In genomic region chr11:83538705-83539314, GRCm38 (mm10) we compare ENCODE assay signal across 38 mouse cellular contexts. TPM values are rescaled to one million over a fixed set of nuclear protein-coding genes. Genes with fewer than 3 reads are reported as not detected.
A peak's percentile ranks its signal among the peaks of the same experiment; 100 is the strongest.
DNase-seq lines count a peak whose midpoint lies in the region; ATAC-seq and TF ChIP-seq lines count a peak whose summit lies in the region.
"Had no signal": no experiment of that assay in that cellular context is flagged by ENCODE, and none has a peak within 500 bp of the region (broad histone marks: within the 10 kb centered on the region; RNA-seq: fewer than 3 reads in every experiment).

No protein-coding gene starts in this region.

- peak overlapping the region; percentile 30; the same call in 1 of the 2 replicates for H3K27ac ChIP-seq in kidney, adult 2 months (ENCODE audit: insufficient read depth, low read depth, low read length)
- peak overlapping the region; percentile 81 for H3K27ac ChIP-seq in kidney, embryonic 16.5 days (ENCODE audit: low read length)
- no peak overlapping the region for H3K27ac ChIP-seq in hindbrain, embryonic 16.5 days (ENCODE audit: low read depth, low read length)
- H3K27ac ChIP-seq: forebrain, embryonic 12.5 days; heart, embryonic 13.5 days; hindbrain, embryonic 10.5 days; hindbrain, embryonic 15.5 days; left cerebral cortex, adult 2 months; limb, embryonic 13.5 days; liver, embryonic 12.5 days; midbrain, embryonic 13.5 days had no signal

- no peaks in the 10 kb centered on the region for H3K27me3 ChIP-seq in C2C12 (ENCODE audit: control insufficient read depth, insufficient read depth, insufficient read length)
- no peaks in the 10 kb centered on the region for H3K27me3 ChIP-seq in kidney, adult 2 months (replicated peaks; ENCODE audit: control insufficient read depth, insufficient read depth, low read length)
- H3K27me3 ChIP-seq in kidney, embryonic 16.5 days (ENCODE audit: insufficient read depth, low read length), result no peaks in the 10 kb centered on the region
- no peaks in the 10 kb centered on the region for H3K27me3 ChIP-seq in hindbrain, embryonic 16.5 days (replicated peaks; ENCODE audit: control insufficient read depth, insufficient read depth, low read length)
- H3K27me3 ChIP-seq: forebrain, embryonic 12.5 days; heart, embryonic 13.5 days; hindbrain, embryonic 15.5 days; limb, embryonic 13.5 days; liver, embryonic 12.5 days; midbrain, embryonic 13.5 days had no signal

- no peak overlapping the region for H3ac ChIP-seq in C2C12 (ENCODE audit: control insufficient read depth, insufficient read length, low read depth)

- H3K4me2 ChIP-seq in kidney, embryonic 16.5 days (replicated peaks; ENCODE audit: low read depth, low read length), result no peak overlapping the region
- no peak overlapping the region for H3K4me2 ChIP-seq in hindbrain, embryonic 16.5 days (ENCODE audit: low read length)
- H3K4me2 ChIP-seq: forebrain, embryonic 12.5 days; heart, embryonic 13.5 days; hindbrain, embryonic 15.5 days; limb, embryonic 13.5 days; liver, embryonic 12.5 days; midbrain, embryonic 13.5 days had no signal

- H3K79me2 ChIP-seq in C2C12 (ENCODE audit: control insufficient read depth, insufficient read depth), result no peaks in the 10 kb centered on the region

- ATAC-seq in kidney, embryonic 16.5 days (ENCODE audit: low FRiP score, low TSS enrichment), result peak; percentile 82
- ATAC-seq in hindbrain, embryonic 16.5 days, result no peak
- ATAC-seq: liver, embryonic 12.5 days; liver, postnatal 0 days; lung, postnatal 0 days; midbrain, embryonic 13.5 days had no signal

- TF ChIP-seq POLR2A in kidney, adult 2 months (IDR thresholded peaks at IDR 0.05; ENCODE audit: low read depth, low read length), result no peak

- H3K4me3 ChIP-seq in C2C12 (ENCODE audit: insufficient read depth, poor library complexity, severe bottlenecking), result no peak overlapping the region
- H3K4me3 ChIP-seq in kidney, adult 2 months (ENCODE audit: insufficient read depth, low read depth, low read length), result no peak overlapping the region
- no peak overlapping the region for H3K4me3 ChIP-seq in kidney, embryonic 16.5 days (ENCODE audit: low read length)
- no peak overlapping the region for H3K4me3 ChIP-seq in hindbrain, embryonic 16.5 days (ENCODE audit: low read length)
- H3K4me3 ChIP-seq: forebrain, embryonic 12.5 days; heart, embryonic 13.5 days; hindbrain, embryonic 10.5 days; hindbrain, embryonic 15.5 days; left cerebral cortex, adult 2 months; limb, embryonic 13.5 days; liver, embryonic 12.5 days; megakaryocyte, embryonic 14.5 days; midbrain, embryonic 13.5 days had no signal

- no peaks in the 10 kb centered on the region for H3K36me3 ChIP-seq in C2C12 (ENCODE audit: control insufficient read depth, insufficient read depth)
- no peaks in the 10 kb centered on the region for H3K36me3 ChIP-seq in kidney, adult 2 months (ENCODE audit: control insufficient read depth, insufficient read depth, low read length)
- no peaks in the 10 kb centered on the region for H3K36me3 ChIP-seq in kidney, embryonic 16.5 days (ENCODE audit: insufficient read depth, low read length)
- H3K36me3 ChIP-seq in hindbrain, embryonic 16.5 days (ENCODE audit: control insufficient read depth, insufficient read depth, low read length), result no peaks in the 10 kb centered on the region
- H3K36me3 ChIP-seq: forebrain, embryonic 12.5 days; G1E; heart, embryonic 13.5 days; hindbrain, embryonic 10.5 days; hindbrain, embryonic 15.5 days; limb, embryonic 13.5 days; liver, embryonic 12.5 days; midbrain, embryonic 13.5 days had no signal

- TF ChIP-seq CTCF in C2C12 (IDR thresholded peaks at IDR 0.05; ENCODE audit: control insufficient read depth, insufficient read depth, insufficient read length), result no peak
- TF ChIP-seq CTCF in kidney, adult 2 months (conservative IDR thresholded peaks at IDR 0.05; ENCODE audit: insufficient read depth, insufficient read length, low read depth, low read length), result no peak

- no peaks in the 10 kb centered on the region for H3K79me3 ChIP-seq in C2C12 (ENCODE audit: low read depth)

- DNase-seq in kidney, adult 2 months, result peak; percentile 63
- DNase-seq in kidney, postnatal 36 days, result peak; percentile 28 to 59
- no peak for DNase-seq in thymus, postnatal 14 days
- no peak for DNase-seq in lung, adult 18-20 months
- no peak for DNase-seq in cerebellum, adult 9-10 months
- DNase-seq: adrenal gland, adult 2 months; adrenal gland, postnatal 36 days; cerebellum, adult 18-20 months; cerebellum, postnatal 14 days; gastrocnemius, postnatal 10 days; heart, postnatal 14 days; liver, postnatal 0 days; lung, postnatal 4 days; retina, postnatal 1 day; right cerebral cortex, postnatal 25 days; spleen, adult 18-20 months; thymus, postnatal 25 days had no signal

- 33% methylated on average over 3 of the region's 3 CpGs for WGBS in kidney, adult 2 months
- 45% methylated on average over 3 of the region's 3 CpGs for WGBS in kidney, embryonic 16.5 days
- WGBS in hindbrain, embryonic 16.5 days, result 88% methylated on average over 3 of the region's 3 CpGs

- H3K9me3 ChIP-seq in kidney, embryonic 16.5 days (ENCODE audit: low read length), result no peaks in the 10 kb centered on the region
- no peaks in the 10 kb centered on the region for H3K9me3 ChIP-seq in hindbrain, embryonic 16.5 days (ENCODE audit: control insufficient read depth, low read length)
- H3K9me3 ChIP-seq: forebrain, embryonic 12.5 days; G1E; heart, embryonic 13.5 days; hindbrain, embryonic 10.5 days; hindbrain, embryonic 15.5 days; limb, embryonic 13.5 days; liver, embryonic 12.5 days; midbrain, embryonic 13.5 days had no signal

- peaks cover 3% of the 10 kb centered on the region; the same call in 1 of the 2 replicates for H3K4me1 ChIP-seq in kidney, adult 2 months (ENCODE audit: control insufficient read depth, insufficient read depth, low read length)
- peaks cover 17% of the 10 kb centered on the region for H3K4me1 ChIP-seq in kidney, embryonic 16.5 days (ENCODE audit: insufficient read depth, low read length)
- H3K4me1 ChIP-seq in hindbrain, embryonic 16.5 days (ENCODE audit: control insufficient read depth, insufficient read depth, low read depth, low read length), result no peaks in the 10 kb centered on the region
- H3K4me1 ChIP-seq: forebrain, embryonic 12.5 days; midbrain, embryonic 13.5 days had no signal

- H3K9ac ChIP-seq in kidney, embryonic 16.5 days (replicated peaks; ENCODE audit: low read length), result no peak overlapping the region
- no peak overlapping the region for H3K9ac ChIP-seq in hindbrain, embryonic 16.5 days (ENCODE audit: low read depth, low read length)
- H3K9ac ChIP-seq: forebrain, embryonic 12.5 days; heart, embryonic 13.5 days; hindbrain, embryonic 15.5 days; limb, embryonic 13.5 days; liver, embryonic 12.5 days; liver, postnatal 0 days; midbrain, embryonic 13.5 days had no signal

TF ChIP-seq in C2C12, 6 proteins besides CTCF, POLR2A, EP300 and RAD21:
- no peak for TF ChIP-seq CEBPB (IDR thresholded peaks at IDR 0.05; ENCODE audit: low read depth)
- peak; percentile 36 for TF ChIP-seq MYOD1 (IDR thresholded peaks at IDR 0.05; ENCODE audit: control insufficient read depth, insufficient read length, low read depth)
- no peak for TF ChIP-seq FOSL1 (IDR thresholded peaks at IDR 0.05; ENCODE audit: insufficient read depth, low read length, poor library complexity, severe bottlenecking)
- no peak for TF ChIP-seq MYOG (IDR thresholded peaks at IDR 0.05; ENCODE audit: control insufficient read depth, extremely low read depth, insufficient read length)
- no peak for TF ChIP-seq USF1 (IDR thresholded peaks at IDR 0.05; ENCODE audit: low read depth)
- TF ChIP-seq MAX (IDR thresholded peaks at IDR 0.05), result no peak

RNA-seq across cellular contexts. Expression of gene Ccl5, which starts 8.5 kb away (rescaled TPM):
- 0.13 TPM for polyA plus RNA-seq in C2C12 (2012; fragmentation: generic; extraction: Trizol)
- 11.5 and 70.3 TPM in 2 replicates for polyA plus RNA-seq in kidney, adult 2 months (2012; rRNA removed)
- 0.37 and 0.52 TPM in 2 replicates for polyA plus RNA-seq in kidney, embryonic 16.5 days (2015; fragmentation: Nextera tagmentation; extraction: Ambion mirVana)
- 0.33 TPM in 1 of 2 replicates, not detected in the other for polyA plus RNA-seq in hindbrain, embryonic 16.5 days (2015; fragmentation: Nextera tagmentation; extraction: Ambion mirVana)
- polyA plus RNA-seq: forebrain, embryonic 12.5 days; G1E; hindbrain, embryonic 10.5 days; hindbrain, embryonic 15.5 days; midbrain, embryonic 13.5 days; neural tube, embryonic 14.5 days had no signal

RNA-seq across cellular contexts. Expression of gene Heatr9, which starts 16.8 kb away (rescaled TPM):
- polyA plus RNA-seq in C2C12 (2012; fragmentation: generic; extraction: Trizol), result not detected
- 0.03 TPM in 1 of 2 replicates, not detected in the other for polyA plus RNA-seq in kidney, adult 2 months (2012; rRNA removed)
- polyA plus RNA-seq in kidney, embryonic 16.5 days (2015; fragmentation: Nextera tagmentation; extraction: Ambion mirVana), result 0.07 TPM in 1 of 2 replicates, not detected in the other
- polyA plus RNA-seq in hindbrain, embryonic 16.5 days (2015; fragmentation: Nextera tagmentation; extraction: Ambion mirVana), result not detected in 2 replicates
- polyA plus RNA-seq: adrenal gland, adult 2 months; brain, embryonic 14.5 days; cortical plate, adult 2 months; embryonic facial prominence, embryonic 14.5 days; G1E; gonadal fat pad, adult 2 months; heart, embryonic 13.5 days; hindbrain, embryonic 15.5 days; intestine, embryonic 14.5 days; limb, embryonic 13.5 days; liver, embryonic 12.5 days; liver, postnatal 0 days; lung, postnatal 0 days; midbrain, embryonic 13.5 days; neural tube, embryonic 14.5 days; stomach, embryonic 16.5 days had no signal

RNA-seq across cellular contexts. Expression of gene Ccl9, which starts 39.6 kb away (rescaled TPM):
- 2.5 TPM for polyA plus RNA-seq in C2C12 (2012; fragmentation: generic; extraction: Trizol)
- 0.92 and 1.7 TPM in 2 replicates for polyA plus RNA-seq in kidney, adult 2 months (2012; rRNA removed)
- polyA plus RNA-seq in kidney, embryonic 16.5 days (2015; fragmentation: Nextera tagmentation; extraction: Ambion mirVana), result 2.2 and 3.5 TPM in 2 replicates
- polyA plus RNA-seq in hindbrain, embryonic 16.5 days (2015; fragmentation: Nextera tagmentation; extraction: Ambion mirVana), result 2.1 and 2.4 TPM in 2 replicates

RNA-seq across cellular contexts. Expression of gene Ccl6, which starts 54.1 kb away (rescaled TPM):
- polyA plus RNA-seq in C2C12 (2012; fragmentation: generic; extraction: Trizol), result not detected
- polyA plus RNA-seq in kidney, adult 2 months (2012; rRNA removed), result 3.9 and 6.2 TPM in 2 replicates
- polyA plus RNA-seq in kidney, embryonic 16.5 days (2015; fragmentation: Nextera tagmentation; extraction: Ambion mirVana), result 5.3 and 5.4 TPM in 2 replicates
- polyA plus RNA-seq in hindbrain, embryonic 16.5 days (2015; fragmentation: Nextera tagmentation; extraction: Ambion mirVana), result 2.3 and 3.4 TPM in 2 replicates

Comparison
In these comparisons a context has a peak if more than half of its experiments do, and no peak if none do; other contexts are left out.
1. DNase-seq: peak in kidney, adult 2 months (single experiment) and kidney, postnatal 36 days (2 of 2); none in thymus, postnatal 14 days (single experiment), lung, adult 18-20 months (0 of 2) and cerebellum, adult 9-10 months (single experiment).